ENCODE assay signal across 14 mouse cellular contexts in the genomic region with DNA sequence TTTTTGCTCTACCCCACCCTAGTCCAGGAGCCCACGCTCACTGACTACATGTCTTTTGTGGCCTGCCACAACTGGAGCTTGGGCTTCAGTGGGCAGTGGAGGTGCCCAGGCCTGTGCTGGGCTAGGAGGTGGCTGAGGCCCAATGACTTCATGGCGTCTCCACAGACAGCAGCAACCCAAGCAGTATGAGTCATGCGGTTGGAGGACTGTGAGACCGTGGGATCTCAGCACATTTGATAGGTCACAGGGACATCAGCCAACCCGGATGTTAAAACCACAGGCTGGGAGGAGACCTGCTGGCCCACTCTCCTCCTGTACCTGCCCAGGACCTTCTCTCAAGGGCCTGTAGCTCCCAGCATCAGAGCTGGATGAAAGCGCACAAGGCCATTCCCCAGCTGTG. TPM values are rescaled to one million over a fixed set of nuclear protein-coding genes. Genes with fewer than 3 reads are reported as not detected.
A peak's percentile ranks its signal among the peaks of the same experiment; 100 is the strongest.
DNase-seq lines count a peak whose midpoint lies in the region; ATAC-seq and TF ChIP-seq lines count a peak whose summit lies in the region.
"Had no signal": no experiment of that assay in that cellular context is flagged by ENCODE, and none has a peak within 500 bp of the region (broad histone marks: within the 10 kb centered on the region; RNA-seq: fewer than 3 reads in every experiment).

No protein-coding gene starts in this region.

- H3K27me3 ChIP-seq in liver, postnatal 0 days (ENCODE audit: insufficient read depth, low read length), result no peaks in the 10 kb centered on the region
- H3K27me3 ChIP-seq: limb, embryonic 12.5 days; neural tube, embryonic 12.5 days had no signal

- ATAC-seq in liver, postnatal 0 days, result no peak
- ATAC-seq: hindbrain, embryonic 16.5 days had no signal

- 52% methylated on average over 6 of the region's 6 CpGs for WGBS in liver, postnatal 0 days (ENCODE audit: insufficient replicate concordance)

- no peak for TF ChIP-seq EP300 in liver, postnatal 0 days (IDR thresholded peaks at IDR 0.05; ENCODE audit: low read depth)

- H3K9ac ChIP-seq in liver, postnatal 0 days (replicated peaks), result no peak overlapping the region
- H3K9ac ChIP-seq: limb, embryonic 12.5 days; neural tube, embryonic 12.5 days had no signal

- DNase-seq in lung, postnatal 36 days, result peak; percentile 71
- DNase-seq in lung, postnatal 10 days, result no peak
- peak; percentile 51 for DNase-seq in Muller cell, postnatal 12 days (ENCODE audit: inconsistent ontology term)
- peak; percentile 72 to 79 for DNase-seq in adrenal gland, postnatal 36 days
- peak; percentile 78 to 88 for DNase-seq in natural killer cell, adult 2 months (ENCODE audit: low spot score in 2 of 2)
- DNase-seq in liver, postnatal 0 days, result no peak
- DNase-seq in embryo, embryonic 11 days, result no peak
- DNase-seq: cerebellum, postnatal 36 days; right cerebral cortex, postnatal 14 days had no signal

- H3K4me1 ChIP-seq in liver, postnatal 0 days (ENCODE audit: insufficient read depth), result peaks cover 6% of the 10 kb centered on the region
- H3K4me1 ChIP-seq: limb, embryonic 12.5 days; neural tube, embryonic 12.5 days had no signal

- H3K36me3 ChIP-seq in liver, postnatal 0 days (replicated peaks; ENCODE audit: insufficient read depth, low read length), result no peaks in the 10 kb centered on the region
- H3K36me3 ChIP-seq: limb, embryonic 12.5 days; neural tube, embryonic 12.5 days had no signal

- TF ChIP-seq CTCF in liver, postnatal 0 days (IDR thresholded peaks at IDR 0.05; ENCODE audit: low read depth), result no peak

- no peak overlapping the region for H3K27ac ChIP-seq in liver, postnatal 0 days (ENCODE audit: low read depth)
- H3K27ac ChIP-seq: layer of hippocampus, adult 2 months; limb, embryonic 12.5 days; neural tube, embryonic 12.5 days had no signal

- H3K4me2 ChIP-seq in liver, postnatal 0 days (ENCODE audit: low read depth, low read length), result no peak overlapping the region
- H3K4me2 ChIP-seq: limb, embryonic 12.5 days; neural tube, embryonic 12.5 days had no signal

- H3K9me3 ChIP-seq in liver, postnatal 0 days (ENCODE audit: low read length), result no peaks in the 10 kb centered on the region
- H3K9me3 ChIP-seq: limb, embryonic 12.5 days had no signal

- H3K4me3 ChIP-seq in liver, postnatal 0 days (ENCODE audit: low read depth, low read length), result no peak overlapping the region
- H3K4me3 ChIP-seq: layer of hippocampus, adult 2 months; limb, embryonic 12.5 days; neural tube, embryonic 12.5 days had no signal

RNA-seq across cellular contexts. Expression of a gene that starts 8.2 kb away (rescaled TPM):
- 100 to 1,000 TPM; 256 to 280 TPM for total RNA-seq in adrenal gland, postnatal 36 days (2021)
- 32.9 and 35.7 TPM in 2 replicates for polyA plus RNA-seq in liver, postnatal 0 days (2015; fragmentation: Nextera tagmentation; extraction: Ambion mirVana)

RNA-seq across cellular contexts. Expression of a gene that starts 57.6 kb away (rescaled TPM):
- 10 to 100 TPM in 1 of 2 experiments, 1 to 10 TPM in 1; 4.4 to 55.1 TPM for total RNA-seq in adrenal gland, postnatal 36 days (2021)
- 14.7 and 18.7 TPM in 2 replicates for polyA plus RNA-seq in liver, postnatal 0 days (2015; fragmentation: Nextera tagmentation; extraction: Ambion mirVana)
- total RNA-seq: megakaryocyte-erythroid progenitor cell, adult 5-6 weeks had no signal

Comparison
In these comparisons a context has a peak if more than half of its experiments do, and no peak if none do; other contexts are left out.
1. DNase-seq: peak in lung, postnatal 36 days (single experiment), Muller cell, postnatal 12 days (single experiment), adrenal gland, postnatal 36 days (2 of 2) and natural killer cell, adult 2 months (2 of 2); none in lung, postnatal 10 days (single experiment), liver, postnatal 0 days (single experiment) and embryo, embryonic 11 days (single experiment).